Mouse (Mus musculus) retina, adult 2 months (tissue): ENCODE measurements at regions not wholly inside any gene's neighbourhood (a gene's known extent, or its start where the extent isn't known, plus 50 kb on each side); places are given as distances from the start of the nearest gene placed in this dataset.

ENCODE experiments used
- DNase-seq: peaks from one replicate; pipeline ENCODE4 v3.0.0-alpha.2; 2012; ENCODE audit warnings: low read depth, low spot score

GRCm38 (mm10) chr2:28349911-28350310 lies 96.7 kb upstream of the Ppp1r26 start:
- DNase-seq, result no peak

GRCm38 (mm10) chr2:28351445-28351844 lies 95.2 kb upstream of the Ppp1r26 start:
- DNase-seq, result no peak

- no peak for DNase-seq
Observed at GRCm38 (mm10) chr2:28352903-28353302, 93.7 kb upstream of the Ppp1r26 start.

GRCm38 (mm10) chr2:28362199-28362598 lies 84.4 kb upstream of the Ppp1r26 start:
- DNase-seq, result no peak

GRCm38 (mm10) chr2:28364623-28365022 lies 82.0 kb upstream of the Ppp1r26 start:
- no peak for DNase-seq

- no peak for DNase-seq
Observed at GRCm38 (mm10) chr2:28365756-28366155, 80.8 kb upstream of the Ppp1r26 start.

- peak; percentile 51 for DNase-seq
Observed at GRCm38 (mm10) chr2:28374838-28375237, 71.8 kb upstream of the Ppp1r26 start.

- DNase-seq, result no peak
Observed at GRCm38 (mm10) chr2:28377948-28378822, 68.4 kb upstream of the Ppp1r26 start.

GRCm38 (mm10) chr2:28382051-28382802 lies 64.4 kb upstream of the Ppp1r26 start:
- DNase-seq, result no peak

GRCm38 (mm10) chr2:28384875-28385274 lies 61.7 kb upstream of the Ppp1r26 start:
- DNase-seq, result no peak

GRCm38 (mm10) chr2:28386784-28387183 lies 59.8 kb upstream of the Ppp1r26 start:
- no peak for DNase-seq

- peak; percentile 18 for DNase-seq
Observed at GRCm38 (mm10) chr2:28387422-28387836, 59.2 kb upstream of the Ppp1r26 start.

GRCm38 (mm10) chr2:28387926-28388325 lies 58.7 kb upstream of the Ppp1r26 start:
- DNase-seq, result no peak

- no peak for DNase-seq
Observed at GRCm38 (mm10) chr2:28389703-28390102, 56.9 kb upstream of the Ppp1r26 start.

GRCm38 (mm10) chr2:28395391-28395790 lies 51.2 kb upstream of the Ppp1r26 start:
- DNase-seq, result no peak
